In genomic region chr19:4264171-4264780, GRCm38 (mm10) we compare ENCODE assay signal across 18 mouse cellular contexts. TPM values are rescaled to one million over a fixed set of nuclear protein-coding genes. Genes with fewer than 3 reads are reported as not detected.
"Had no signal": no experiment of that assay in that cellular context is flagged by ENCODE, and none has a peak within 500 bp of the region (broad histone marks: within the 10 kb centered on the region; RNA-seq: fewer than 3 reads in every experiment).

No protein-coding gene starts in this region.

- H3K27ac ChIP-seq: limb, embryonic 15.5 days; liver, embryonic 12.5 days; midbrain, embryonic 12.5 days; neural tube, embryonic 13.5 days had no signal

- H3K4me3 ChIP-seq: limb, embryonic 15.5 days; liver, embryonic 12.5 days; midbrain, embryonic 12.5 days; neural tube, embryonic 13.5 days had no signal

- H3K9me3 ChIP-seq: limb, embryonic 15.5 days; liver, embryonic 12.5 days; midbrain, embryonic 12.5 days; neural tube, embryonic 13.5 days had no signal

- H3K4me2 ChIP-seq: limb, embryonic 15.5 days; liver, embryonic 12.5 days; lung, embryonic 14.5 days; midbrain, embryonic 12.5 days; neural tube, embryonic 13.5 days had no signal

- H3K27me3 ChIP-seq: limb, embryonic 15.5 days had no signal

- ATAC-seq: liver, embryonic 12.5 days; midbrain, embryonic 16.5 days had no signal

- H3K9ac ChIP-seq: limb, embryonic 15.5 days; liver, embryonic 12.5 days; lung, embryonic 14.5 days; midbrain, embryonic 12.5 days; neural tube, embryonic 13.5 days had no signal

- H3K36me3 ChIP-seq: liver, embryonic 12.5 days; midbrain, embryonic 12.5 days; neural tube, embryonic 13.5 days had no signal

- DNase-seq: kidney, postnatal 14 days; layer of hippocampus, adult 9-11 months; layer of hippocampus, postnatal 36 days; lung, postnatal 10 days; retina, postnatal 1 day; right cerebral cortex, postnatal 4 days; spleen, adult 18-20 months had no signal

RNA-seq across cellular contexts. Expression of gene AC109138.7, which starts 50.1 kb away (rescaled TPM):
- total RNA-seq: layer of hippocampus, postnatal 36 days; left cerebral cortex, adult 8-10 months; left cerebral cortex, postnatal 25 days had no signal
- polyA plus RNA-seq: limb, embryonic 11.5 days; limb, embryonic 15.5 days; liver, embryonic 12.5 days; liver, embryonic 16.5 days; lung, embryonic 14.5 days; midbrain, embryonic 12.5 days; midbrain, embryonic 16.5 days; neural tube, embryonic 13.5 days; stomach, embryonic 16.5 days had no signal
